Mouse (Mus musculus) E14TG2a.4 (cell line): ENCODE results near the gene Pla2g3.

ENCODE experiments used
- CTCF ChIP-seq: conservative IDR thresholded peaks from 2 replicates; pipeline ENCODE4 v1.5.1; 2014; ENCODE audit warnings: low read length
- NANOG ChIP-seq: IDR thresholded peaks from 2 replicates; pipeline ENCODE4 v1.6.1; 2014; ENCODE audit warnings: borderline replicate concordance, low read length, mixed read lengths

DNA sequence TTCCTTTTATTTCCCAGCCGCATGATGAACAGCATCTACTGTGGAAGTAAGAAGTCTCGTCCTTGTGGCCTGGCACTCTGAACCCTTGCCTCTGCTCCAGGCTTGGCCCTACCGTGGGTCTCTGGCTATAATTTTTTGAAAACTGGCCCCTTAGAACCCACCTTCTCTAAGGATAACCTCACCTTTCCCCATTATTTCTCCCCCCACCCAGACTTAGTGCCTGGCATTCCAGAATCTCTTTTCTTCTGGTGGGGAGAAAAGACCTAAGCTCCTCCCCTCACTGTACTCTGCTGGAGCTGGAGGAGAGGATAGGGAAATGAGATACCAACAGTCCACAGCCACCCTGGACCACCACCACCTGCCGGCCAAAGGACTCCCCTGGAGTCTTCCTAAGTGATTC lies 27.1 kb downstream of the Pla2g3 start:
- no peak for TF ChIP-seq CTCF
- TF ChIP-seq NANOG, result no peak
